Mouse (Mus musculus) gonadal fat pad, adult 2 months (tissue): ENCODE results near the gene Mylpf. TPM values are rescaled to one million over a fixed set of nuclear protein-coding genes. Genes with fewer than 3 reads are reported as not detected.

Experiments
- DNase-seq: peaks from one replicate; pipeline ENCODE4 v3.0.0-alpha.2; 2012; ENCODE audit warnings: low read depth
- polyA plus RNA-seq: library from polyadenylated mRNA; depleted of rRNA; stranded (reverse); fragments of >200 nt; gene quantifications from 2 replicates; pipeline ENCODE4 v1.2.3, GENCODE M21; 2012

Mylpf gene
- polyA plus RNA-seq, 1 experiment = 7.6 TPM

DNA sequence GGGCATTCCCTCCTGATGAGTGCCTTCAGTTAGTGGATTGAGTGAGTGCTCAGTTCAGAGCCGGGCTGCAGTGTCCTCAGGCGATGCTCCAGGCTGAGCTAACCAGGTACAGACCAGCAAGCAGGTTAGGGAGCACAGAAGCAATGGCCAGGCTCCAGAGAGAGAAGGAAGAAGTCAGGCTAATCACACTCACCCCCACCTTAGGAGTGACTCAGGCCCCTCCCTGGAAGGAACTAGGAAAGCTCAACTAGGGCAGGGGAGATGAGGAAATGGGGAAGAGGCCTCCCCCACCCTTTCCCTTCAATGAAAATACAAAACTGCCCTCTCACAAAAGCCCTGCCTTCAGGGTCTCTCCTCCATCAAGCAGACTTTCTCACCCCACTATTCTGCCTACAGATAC is 2.1 kb upstream of the Mylpf start:
- DNase-seq = no peak

DNA sequence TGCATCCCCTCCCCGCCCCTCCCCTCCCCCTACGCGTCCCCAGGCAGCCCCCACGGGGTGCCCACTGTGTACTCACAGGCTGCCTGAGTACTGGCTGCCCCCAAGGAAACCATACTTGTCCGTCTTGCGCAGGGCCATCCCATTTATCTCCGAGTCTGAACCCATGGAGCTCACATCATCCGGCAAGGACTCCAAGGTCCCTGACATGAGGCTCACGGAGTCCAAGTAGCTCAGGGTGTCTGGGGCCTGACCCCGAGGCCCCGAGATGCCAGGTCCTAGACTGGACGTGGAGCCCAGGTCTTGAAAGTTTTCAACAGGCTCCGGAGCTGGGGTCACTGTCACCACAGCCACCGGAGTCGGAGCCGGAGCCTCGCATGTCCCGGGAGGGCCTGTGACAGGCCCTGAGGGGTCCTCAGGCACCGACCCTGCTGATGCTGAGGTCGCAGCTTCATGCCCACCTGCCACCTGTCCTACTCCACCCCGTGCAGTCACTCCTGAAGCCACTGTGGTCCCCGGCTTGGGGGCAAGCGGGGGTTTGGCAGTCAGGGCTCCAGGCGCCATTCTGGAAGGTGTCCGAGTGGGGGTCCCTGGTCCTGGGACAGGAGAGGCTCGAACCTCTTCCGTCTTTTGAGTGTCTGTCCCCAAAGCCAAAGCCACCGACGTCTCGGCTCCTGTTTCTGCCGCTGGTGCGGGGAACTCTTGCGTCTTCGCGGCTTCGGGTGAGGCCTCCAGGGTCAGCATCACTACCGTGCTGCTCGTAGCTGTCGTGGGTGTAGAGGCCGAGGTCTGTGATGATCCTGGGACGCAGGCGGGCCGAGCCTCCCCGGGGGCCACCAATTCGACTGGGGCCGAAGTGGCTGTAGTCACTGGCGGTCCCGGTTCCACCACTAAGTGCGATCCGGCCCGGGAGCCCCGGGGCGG is 1.1 kb upstream of the Mylpf start:
- no peak for DNase-seq

DNA sequence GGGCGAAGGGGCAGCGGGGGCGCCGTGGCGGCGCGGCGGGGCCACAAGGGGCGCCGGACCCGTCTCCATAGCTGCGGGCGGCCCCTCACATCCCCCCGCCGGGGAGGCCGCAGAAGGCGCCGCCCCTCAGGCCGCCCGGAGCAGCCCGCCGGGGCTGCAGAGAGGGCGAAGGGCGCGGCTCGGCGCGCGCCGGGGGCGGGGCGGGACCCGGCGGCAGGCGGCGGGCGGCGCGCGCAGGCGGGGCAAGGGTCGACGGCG is 466 bp upstream of the Mylpf start, which contains the start of gene Tbc1d10b:
Gene Tbc1d10b (minus strand): TSS at position 174 of the 258 bp plus-strand sequence.
- no peak for DNase-seq

DNA sequence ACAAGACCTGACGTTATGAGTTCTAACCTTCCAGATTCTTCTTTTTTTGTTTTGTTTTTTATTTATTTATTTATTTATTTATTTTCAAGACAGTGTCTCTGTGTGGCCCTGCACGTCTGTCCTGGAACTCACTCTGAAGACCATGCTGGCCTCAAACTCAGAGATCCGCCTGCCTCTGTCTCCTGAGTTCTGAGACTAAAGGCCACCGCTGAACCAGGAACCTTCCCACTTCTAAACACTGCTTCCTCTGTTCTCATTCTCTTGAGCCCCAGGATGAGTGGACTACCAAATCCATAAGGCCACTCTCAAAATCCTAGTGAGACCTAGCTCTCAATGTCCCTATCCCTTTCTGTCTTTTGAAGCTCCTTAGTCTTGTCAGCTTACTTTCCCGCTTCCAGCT is 1.2 kb downstream of the Mylpf start:
- DNase-seq = no peak

DNA sequence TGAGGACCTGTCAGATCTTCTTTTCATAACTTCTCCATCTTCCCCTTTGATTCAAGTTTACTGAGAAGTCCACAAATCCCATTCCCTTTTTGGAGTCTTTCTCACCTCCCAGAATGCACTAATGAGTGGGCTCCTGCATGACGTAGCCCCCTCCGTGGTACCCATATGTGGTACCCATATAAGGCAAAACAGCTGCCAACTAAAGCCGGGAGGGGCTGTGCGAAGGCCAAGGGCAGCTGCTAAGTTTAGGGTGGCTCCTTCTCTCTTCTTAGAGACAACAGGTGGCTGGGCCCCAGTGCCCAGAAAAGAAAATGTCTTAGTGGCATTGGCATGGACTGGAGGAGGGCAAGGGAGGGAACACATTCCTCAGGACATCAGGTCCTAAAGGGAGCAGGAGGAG is 1.6 kb downstream of the Mylpf start:
- no peak for DNase-seq

DNA sequence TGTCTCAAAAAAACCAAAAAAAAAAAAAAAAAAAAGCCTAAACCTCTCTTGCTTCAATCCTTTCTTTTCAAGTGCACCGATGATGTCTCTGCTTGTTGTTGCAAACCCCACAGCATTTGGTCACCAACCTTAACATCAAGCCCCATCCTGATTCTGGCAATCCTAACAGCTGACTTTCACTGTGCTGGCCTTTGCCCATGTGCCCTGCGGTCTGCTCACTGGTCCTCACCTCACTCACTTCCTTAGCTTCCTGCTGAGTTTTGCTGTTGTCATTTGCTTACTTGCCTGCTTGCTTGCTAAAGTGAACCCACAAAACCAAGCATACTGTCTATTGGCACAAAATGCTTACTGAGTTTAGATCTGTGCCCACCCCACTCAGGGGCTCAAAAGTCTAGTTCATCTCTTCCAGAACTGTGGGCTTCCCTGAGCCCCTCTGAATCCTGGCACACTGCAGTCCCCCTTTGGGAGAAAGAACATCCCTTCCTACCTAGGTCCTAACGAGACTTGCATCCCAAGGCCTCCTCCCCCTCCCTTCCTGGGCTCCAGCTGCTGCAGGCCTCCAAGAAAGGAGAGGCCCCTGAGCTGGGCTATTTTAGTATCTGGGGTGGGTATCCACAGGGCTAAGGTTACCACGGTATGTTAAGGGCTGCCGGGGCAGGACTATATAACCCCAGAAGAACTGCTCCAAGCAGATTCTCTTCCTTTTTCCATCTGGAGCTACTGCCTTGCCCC is 2.5 kb downstream of the Mylpf start:
- DNase-seq = no peak

DNA sequence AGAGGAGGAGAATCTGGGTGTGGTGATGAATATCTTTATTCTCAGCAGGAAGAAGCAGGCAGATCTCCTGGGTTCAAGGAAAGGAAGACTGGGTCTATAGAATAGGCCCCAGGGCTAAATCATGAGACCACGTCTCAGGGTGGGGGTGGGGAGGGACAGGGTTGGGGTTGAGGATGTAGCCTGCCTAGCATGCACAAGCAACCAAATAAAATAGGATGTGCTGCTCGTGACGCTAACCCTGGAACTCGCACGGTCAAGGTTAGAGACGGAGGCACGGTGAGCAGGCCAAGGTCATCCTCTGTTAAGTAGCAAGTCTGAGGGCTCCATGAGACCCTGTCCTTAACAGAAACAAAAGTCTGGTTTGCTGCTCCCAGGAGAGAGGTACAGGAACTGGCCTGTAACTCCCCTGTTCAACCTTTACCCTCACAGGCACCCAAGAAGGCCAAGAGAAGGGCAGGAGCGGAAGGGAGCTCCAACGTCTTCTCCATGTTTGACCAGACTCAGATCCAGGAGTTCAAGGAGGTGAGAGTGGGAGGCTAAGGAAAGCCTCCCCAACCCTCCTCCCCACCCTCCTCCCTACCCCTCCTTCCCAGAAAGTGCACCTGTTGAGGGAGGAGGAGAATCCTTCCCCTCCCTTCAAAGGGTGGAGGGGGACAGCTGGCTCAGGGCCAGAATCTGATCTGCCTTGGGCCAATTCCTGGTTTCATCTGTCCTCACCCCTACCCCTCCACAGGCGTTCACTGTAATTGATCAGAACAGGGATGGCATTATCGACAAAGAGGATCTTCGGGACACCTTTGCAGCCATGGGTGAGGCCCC is 4.0 kb downstream of the Mylpf start:
- DNase-seq = no peak

DNA sequence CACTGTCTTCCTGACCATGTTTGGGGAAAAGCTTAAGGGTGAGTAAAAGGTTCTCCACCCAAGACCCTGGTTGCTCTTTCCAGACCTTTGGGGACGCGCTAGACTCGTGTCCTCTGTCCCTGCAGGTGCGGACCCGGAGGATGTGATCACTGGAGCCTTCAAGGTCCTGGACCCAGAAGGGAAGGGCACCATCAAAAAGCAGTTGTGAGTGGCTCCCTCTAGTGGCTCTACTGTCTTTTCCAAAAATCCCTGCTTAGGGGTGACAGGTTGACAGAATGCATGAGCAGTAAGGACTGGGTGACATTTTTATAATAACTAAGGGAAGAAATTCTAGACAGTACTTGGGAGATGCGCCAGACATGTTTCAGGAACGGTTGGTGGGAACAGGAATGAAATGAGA is 4.8 kb downstream of the Mylpf start:
- no peak for DNase-seq

DNA sequence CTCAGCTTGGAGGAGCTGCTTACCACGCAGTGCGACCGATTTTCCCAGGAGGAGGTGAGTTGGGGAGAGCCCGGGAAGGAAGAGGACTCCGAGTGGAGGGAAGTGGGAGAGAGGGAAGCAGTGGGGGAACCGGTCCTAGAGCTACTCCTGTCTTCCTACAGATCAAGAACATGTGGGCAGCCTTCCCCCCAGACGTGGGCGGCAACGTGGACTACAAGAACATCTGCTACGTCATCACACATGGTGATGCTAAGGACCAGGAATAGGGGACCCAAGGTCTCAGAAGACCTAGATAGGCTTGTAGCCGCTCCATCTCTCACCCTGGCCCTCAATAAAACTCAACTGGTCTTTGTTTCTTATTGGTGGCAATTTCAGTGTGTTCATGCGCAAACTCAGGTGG is 5.2 kb downstream of the Mylpf start:
- no peak for DNase-seq

DNA sequence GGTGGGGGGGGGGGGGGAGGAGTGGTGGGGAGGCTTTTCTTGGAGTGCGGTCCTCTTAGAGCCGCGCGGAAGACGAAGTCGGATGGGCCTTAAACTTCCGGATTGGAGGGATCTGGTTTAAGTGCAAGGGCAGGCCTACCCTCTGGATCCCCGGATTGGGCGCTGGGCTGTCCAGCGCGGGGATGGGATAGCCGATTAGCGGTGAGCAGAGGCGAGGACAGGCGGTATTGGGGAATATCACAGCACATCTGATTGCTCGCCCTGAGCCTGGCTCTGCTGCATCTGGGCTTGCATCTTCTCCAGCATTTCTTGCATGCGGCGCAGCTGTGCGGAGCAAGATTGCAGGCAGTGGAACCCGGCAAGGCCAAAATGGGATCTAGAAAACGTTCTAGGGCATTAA is 5.8 kb downstream of the Mylpf start:
- no peak for DNase-seq

DNA sequence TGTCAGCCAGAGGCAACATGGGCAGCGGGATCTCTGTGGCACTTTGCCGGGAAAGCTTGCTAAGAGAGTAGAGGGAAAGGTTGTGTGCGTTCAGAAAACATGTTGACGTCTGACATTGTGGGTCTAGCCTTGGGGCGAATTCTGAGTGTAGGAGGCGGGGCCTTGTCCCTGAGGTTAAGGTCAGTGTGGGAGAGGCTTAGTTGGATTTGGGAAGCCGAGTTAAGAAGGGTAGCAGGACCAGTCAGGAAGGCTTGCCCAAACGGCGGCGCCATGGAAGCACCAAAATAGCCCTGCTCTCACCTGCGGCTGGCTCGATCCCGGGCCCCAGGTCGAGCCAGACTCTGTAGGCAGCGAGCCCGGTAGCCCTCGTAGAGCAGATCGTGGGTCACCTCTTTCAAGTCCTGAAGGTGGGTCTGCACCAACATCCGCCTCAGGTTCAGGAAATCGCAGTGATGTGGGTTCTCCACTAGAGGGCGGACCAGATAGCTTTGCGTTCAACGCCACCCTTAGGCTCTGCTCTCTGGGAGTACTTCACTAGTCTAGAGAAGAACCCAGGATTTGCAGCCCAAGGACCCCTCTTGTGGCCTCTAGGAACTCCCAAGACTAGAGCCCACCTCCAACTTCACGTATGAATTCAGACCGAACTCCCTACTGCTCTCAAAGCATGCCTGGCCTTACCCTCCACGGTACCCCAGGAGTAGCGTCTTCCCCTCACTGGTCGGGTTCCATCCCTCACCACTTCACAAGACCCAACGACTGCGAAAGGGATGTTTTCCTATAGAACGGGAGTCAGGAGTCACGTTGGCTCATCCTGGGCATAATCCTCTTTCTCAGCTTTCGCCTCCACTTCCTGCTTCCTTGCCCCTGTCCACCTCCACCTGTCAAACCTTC is 6.5 kb downstream of the Mylpf start:
- DNase-seq = no peak

DNA sequence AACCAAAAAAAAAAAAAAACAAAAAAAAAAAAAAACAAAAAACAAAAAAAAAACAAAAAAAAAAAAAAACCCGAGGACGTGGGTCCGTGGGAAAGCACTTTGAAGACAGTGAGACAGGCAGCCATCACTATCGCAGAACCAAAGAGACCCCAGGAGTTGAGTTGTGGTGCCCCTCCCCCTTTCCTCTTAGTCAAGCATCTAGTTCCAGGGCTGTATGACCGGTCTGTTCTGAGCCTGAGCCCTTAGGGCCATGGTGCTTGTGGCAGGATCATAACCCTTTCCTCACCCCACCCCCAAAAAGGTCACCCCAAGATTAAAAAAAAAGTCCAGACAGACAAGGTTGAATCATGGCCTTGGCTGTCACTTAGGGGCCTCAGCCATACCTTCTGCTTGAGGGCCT is 7.6 kb downstream of the Mylpf start:
- no peak for DNase-seq

DNA sequence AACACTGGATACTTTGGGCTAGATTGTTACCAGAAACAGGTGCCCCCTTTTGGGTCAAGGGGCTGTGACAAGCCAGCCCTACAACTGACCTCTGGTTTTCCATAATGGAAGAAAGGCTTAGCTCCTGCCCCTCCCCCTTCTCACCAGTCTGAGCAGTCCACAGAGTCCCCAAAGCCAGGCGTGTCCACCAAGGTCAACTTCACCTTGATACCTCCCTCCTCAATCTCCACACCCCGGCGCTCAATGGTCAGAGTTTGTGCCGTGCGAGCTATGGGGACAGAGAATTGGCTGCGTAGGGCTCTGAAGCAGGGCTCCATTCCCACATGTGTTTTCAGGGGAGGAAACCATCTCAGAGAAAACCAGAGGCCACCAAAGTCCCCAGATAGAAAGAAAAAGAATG is 8.8 kb downstream of the Mylpf start:
- no peak for DNase-seq

DNA sequence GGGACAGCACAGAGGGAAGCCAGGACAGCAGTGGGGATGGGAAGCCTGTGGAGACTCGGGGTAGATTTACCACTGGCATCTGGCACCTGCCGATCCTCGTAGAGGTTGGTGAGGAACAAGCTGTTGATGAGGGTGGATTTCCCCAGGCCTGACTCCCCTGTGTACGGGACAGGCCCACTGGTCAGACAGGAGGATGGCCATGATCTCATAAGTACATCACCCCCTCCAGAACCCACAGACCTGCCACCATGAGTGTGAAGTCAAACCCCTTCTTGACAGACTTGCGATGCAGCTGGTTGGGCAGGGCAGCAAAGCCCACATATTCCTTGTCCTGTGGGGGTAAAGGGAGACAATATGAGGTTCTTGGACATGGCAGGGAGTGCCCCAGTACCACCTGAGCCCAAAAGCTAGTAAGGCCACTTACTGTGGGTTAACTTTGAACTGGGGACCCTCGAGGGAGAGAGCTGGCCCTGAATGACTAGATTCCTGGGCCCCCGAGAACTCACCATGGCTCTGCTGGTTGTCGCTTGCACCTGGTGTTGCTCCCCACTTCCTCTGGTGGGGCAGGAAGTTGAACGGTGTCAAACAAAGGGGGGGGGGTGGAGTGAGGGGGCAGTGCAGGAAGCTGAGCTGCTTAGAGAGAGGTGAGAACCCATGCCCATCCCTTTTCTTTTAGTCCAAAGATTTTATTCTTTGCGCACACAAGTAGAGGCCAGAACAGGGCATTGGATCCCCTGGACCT is 9.4 kb downstream of the Mylpf start:
- no peak for DNase-seq

DNA sequence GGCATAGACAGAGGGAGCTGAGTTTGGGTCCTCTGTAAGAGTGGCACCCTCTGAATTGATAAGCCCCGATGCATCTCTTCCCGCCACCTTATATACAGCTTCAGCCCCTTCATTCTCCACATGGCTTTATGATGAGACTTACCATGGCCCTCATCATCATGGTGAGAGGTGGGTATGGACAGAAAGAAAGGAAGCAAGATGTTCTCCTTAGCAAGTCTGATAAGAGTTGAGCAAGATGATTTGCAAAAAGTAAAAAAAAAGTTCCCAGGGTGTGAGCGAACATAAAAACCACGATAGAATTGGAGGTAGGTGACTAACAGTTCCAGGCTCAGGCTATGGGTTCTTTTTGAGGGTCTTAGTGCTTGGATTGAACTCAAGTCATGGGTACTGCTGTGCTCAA is 10.0 kb downstream of the Mylpf start:
- no peak for DNase-seq

DNA sequence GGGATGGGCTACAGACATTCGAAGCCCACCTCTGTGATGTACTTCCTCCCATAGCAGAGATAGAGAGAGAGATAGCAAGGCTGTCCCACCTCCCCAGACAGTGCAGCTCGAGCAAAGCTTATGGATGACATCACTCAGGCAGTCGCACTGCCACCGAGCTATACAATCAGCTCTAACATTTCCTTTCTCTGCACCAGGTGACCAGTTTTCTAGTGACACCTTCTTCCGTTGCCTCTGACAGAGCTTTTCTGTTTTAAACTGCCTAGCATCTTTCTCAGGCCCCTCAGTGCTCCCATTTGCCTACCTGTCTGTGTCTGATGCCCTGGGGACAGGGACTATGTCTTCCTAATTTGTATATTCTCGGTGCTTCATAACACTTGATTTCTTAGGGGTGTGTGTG is 11.8 kb downstream of the Mylpf start:
- no peak for DNase-seq

DNA sequence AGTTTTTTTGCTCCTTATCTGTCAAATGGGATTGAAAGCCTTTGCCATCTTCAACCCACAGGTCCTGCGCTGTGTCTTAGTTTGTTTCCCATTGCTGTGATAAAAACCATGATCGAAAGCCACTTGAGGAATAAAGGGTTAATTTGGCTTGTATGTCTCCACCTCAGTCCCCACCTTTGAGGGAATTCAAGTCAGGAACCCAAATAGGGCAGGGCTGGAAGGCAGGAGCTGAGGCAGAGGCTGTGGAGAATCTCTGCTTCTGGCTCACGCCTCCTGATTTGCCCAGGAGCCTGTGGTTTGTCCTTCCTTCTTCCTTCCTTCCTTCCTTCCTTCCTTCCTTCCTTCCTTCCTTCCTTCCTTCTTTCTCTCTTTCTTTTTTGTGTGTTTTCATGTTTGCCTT is 14.4 kb downstream of the Mylpf start:
- no peak for DNase-seq

DNA sequence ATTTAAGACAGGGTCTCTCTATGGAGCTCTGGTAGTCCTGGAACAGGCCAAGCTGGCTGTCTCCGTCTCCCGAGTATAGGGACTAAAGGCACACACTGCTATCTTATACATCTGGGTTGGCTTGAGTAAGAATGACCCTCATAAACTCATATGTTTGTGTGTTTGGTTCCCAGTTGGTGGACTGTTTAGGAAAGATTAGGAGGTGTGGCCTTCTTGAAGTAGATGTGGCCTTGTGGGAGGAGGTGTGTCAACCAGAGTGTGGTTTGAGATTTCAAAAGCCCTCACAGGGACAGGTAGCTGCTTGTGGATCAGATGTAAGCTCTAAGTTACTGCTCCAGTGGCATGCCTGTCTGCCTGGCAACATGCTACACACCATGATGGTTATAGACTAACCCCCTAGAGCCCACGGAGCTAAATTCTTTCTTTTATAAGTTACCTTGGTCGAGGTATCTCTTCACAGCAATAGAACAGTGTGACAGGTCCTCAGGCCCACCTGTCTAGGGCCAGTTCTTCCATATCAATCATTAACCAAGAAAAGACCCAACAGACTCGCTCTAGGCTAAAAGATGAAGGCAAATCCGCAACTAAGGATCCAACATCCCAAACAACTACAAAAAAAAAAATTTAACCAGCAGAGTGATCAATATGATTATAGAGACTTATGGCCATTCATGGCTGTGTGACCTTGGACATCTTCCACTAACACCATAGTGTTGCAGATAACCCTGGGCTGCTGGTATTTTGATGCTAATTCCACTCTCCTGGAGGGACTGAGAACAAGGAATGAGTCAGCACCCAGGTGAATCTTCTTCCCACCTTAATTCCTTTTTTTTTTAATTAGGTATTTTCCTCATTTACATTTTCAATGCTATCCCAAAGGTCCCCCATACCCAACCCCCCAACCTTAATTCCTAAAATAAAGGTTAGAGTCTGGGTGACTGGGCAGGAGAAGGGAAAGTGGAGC is 15.1 kb downstream of the Mylpf start:
- no peak for DNase-seq

DNA sequence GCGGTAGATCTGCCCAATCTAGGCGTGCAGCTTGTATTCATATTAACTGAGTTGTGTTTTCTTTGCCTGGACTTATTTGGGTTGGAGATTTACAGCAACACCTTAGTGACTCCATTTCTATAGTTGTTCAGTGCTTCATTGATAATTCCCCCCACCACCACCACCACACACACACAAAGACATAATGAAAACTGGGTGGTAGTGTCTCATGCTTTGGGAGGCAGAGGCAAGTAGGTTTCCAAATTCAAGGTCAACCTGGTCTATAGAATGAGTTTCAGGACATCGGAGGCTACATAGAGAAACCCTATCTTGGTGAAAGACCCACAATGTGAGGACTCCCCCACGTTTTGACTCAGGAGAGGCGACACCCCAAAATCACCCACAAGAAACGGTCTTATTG is 15.9 kb downstream of the Mylpf start:
- no peak for DNase-seq
